ENCODE assay signal across 8 mouse cellular contexts in genomic region chr10:122894555-122895069, GRCm38 (mm10).
A peak's percentile ranks its signal among the peaks of the same experiment; 100 is the strongest.
DNase-seq lines count a peak whose midpoint lies in the region; ATAC-seq lines count a peak whose summit lies in the region.

No protein-coding gene starts in this region.

- no peak overlapping the region for H3K9ac ChIP-seq in intestine, embryonic 15.5 days
- no peak overlapping the region for H3K9ac ChIP-seq in lung, embryonic 15.5 days
- H3K9ac ChIP-seq in stomach, embryonic 16.5 days (ENCODE audit: low read length) = no peak overlapping the region

- DNase-seq in 3134 (ENCODE audit: extremely low read depth, insufficient read length, low spot score) (peak; percentile 72), MN1 (ENCODE audit: low spot score) (peak; percentile 99)
- DNase-seq in cerebellum, postnatal 25 days = peak; percentile 82
- peak; percentile 99 for DNase-seq in heart, adult 11 months
- no peak for DNase-seq in yolk sac, embryonic 10.5 days (ENCODE audit: low spot score)

- H3K4me3 ChIP-seq in intestine, embryonic 15.5 days (replicated peaks) = no peak overlapping the region
- no peak overlapping the region for H3K4me3 ChIP-seq in lung, embryonic 15.5 days
- no peak overlapping the region for H3K4me3 ChIP-seq in stomach, embryonic 16.5 days (replicated peaks; ENCODE audit: low read length)

- no peaks in the 10 kb centered on the region for H3K27me3 ChIP-seq in intestine, embryonic 15.5 days (replicated peaks)
- no peaks in the 10 kb centered on the region for H3K27me3 ChIP-seq in lung, embryonic 15.5 days
- no peaks in the 10 kb centered on the region for H3K27me3 ChIP-seq in stomach, embryonic 16.5 days (ENCODE audit: control insufficient read depth, insufficient read depth, low read length)

- H3K4me1 ChIP-seq in intestine, embryonic 15.5 days (replicated peaks) = peaks cover 5% of the 10 kb centered on the region; the same call in 1 of the 2 replicates
- peaks cover 30% of the 10 kb centered on the region for H3K4me1 ChIP-seq in lung, embryonic 15.5 days
- H3K4me1 ChIP-seq in stomach, embryonic 16.5 days (ENCODE audit: control insufficient read depth, insufficient read depth, low read length) = no peaks in the 10 kb centered on the region

- H3K27ac ChIP-seq in intestine, embryonic 15.5 days = peak overlapping the region; percentile 27; the same call in 1 of the 2 replicates
- peak overlapping the region; percentile 87 for H3K27ac ChIP-seq in lung, embryonic 15.5 days
- 0 out of 2 replicates have a peak overlapping the region, but pooled peaks have one; percentile 7 for H3K27ac ChIP-seq in stomach, embryonic 16.5 days (ENCODE audit: low read length)

- no peaks in the 10 kb centered on the region for H3K9me3 ChIP-seq in intestine, embryonic 15.5 days
- no peaks in the 10 kb centered on the region for H3K9me3 ChIP-seq in lung, embryonic 15.5 days
- no peaks in the 10 kb centered on the region for H3K9me3 ChIP-seq in stomach, embryonic 16.5 days (replicated peaks; ENCODE audit: control insufficient read depth, low read length)

- peak; percentile 45; the same call in 1 of the 2 replicates for ATAC-seq in intestine, embryonic 15.5 days
- ATAC-seq in lung, embryonic 15.5 days (ENCODE audit: borderline replicate concordance, extremely low read depth, low FRiP score, low TSS enrichment) = peak; percentile 82
- peak; percentile 59 for ATAC-seq in stomach, embryonic 16.5 days (ENCODE audit: insufficient read depth, low FRiP score)

- WGBS in intestine, embryonic 15.5 days = 71% methylated on average over 12 of the region's 12 CpGs
- WGBS in lung, embryonic 15.5 days = 41% methylated on average over 12 of the region's 12 CpGs
- WGBS in stomach, embryonic 16.5 days = 69% methylated on average over 12 of the region's 12 CpGs

- H3K36me3 ChIP-seq in intestine, embryonic 15.5 days = no peaks in the 10 kb centered on the region
- no peaks in the 10 kb centered on the region for H3K36me3 ChIP-seq in lung, embryonic 15.5 days
- H3K36me3 ChIP-seq in stomach, embryonic 16.5 days (ENCODE audit: control insufficient read depth, insufficient read depth, low read length) = no peaks in the 10 kb centered on the region

- no peak overlapping the region for H3K4me2 ChIP-seq in intestine, embryonic 15.5 days (replicated peaks)
- no peak overlapping the region for H3K4me2 ChIP-seq in lung, embryonic 15.5 days
- H3K4me2 ChIP-seq in stomach, embryonic 16.5 days (ENCODE audit: low read depth, low read length) = no peak overlapping the region

Comparison
In these comparisons a context has a peak if more than half of its experiments do, and no peak if none do; other contexts are left out.
1. H3K27ac ChIP-seq: peak in every context shown above with its lines; median percentile 87 in lung, embryonic 15.5 days; 27 in intestine, embryonic 15.5 days; 7 in stomach, embryonic 16.5 days.